Mouse (Mus musculus) fibroblast of lung, adult 2 months (primary cell): Measurements from ENCODE around the gene Arfgef2.

Experiments
- DNase-seq: peaks from one replicate; pipeline ENCODE4 v3.0.0-alpha.2; 2011; ENCODE audit warnings: low read depth

The Arfgef2 gene

GRCm38 (mm10) chr2:166805250-166806172 is at the start of gene Arfgef2:
Gene Arfgef2 (plus strand): TSS chr2:166805588.
- DNase-seq: peak; percentile 59

- no peak for DNase-seq
These were observed 47.4 kb upstream of the Arfgef2 start for GRCm38 (mm10) chr2:166757969-166758368.

- no peak for DNase-seq
These were observed 41.3 kb upstream of the Arfgef2 start for GRCm38 (mm10) chr2:166764051-166764450.

DNA sequence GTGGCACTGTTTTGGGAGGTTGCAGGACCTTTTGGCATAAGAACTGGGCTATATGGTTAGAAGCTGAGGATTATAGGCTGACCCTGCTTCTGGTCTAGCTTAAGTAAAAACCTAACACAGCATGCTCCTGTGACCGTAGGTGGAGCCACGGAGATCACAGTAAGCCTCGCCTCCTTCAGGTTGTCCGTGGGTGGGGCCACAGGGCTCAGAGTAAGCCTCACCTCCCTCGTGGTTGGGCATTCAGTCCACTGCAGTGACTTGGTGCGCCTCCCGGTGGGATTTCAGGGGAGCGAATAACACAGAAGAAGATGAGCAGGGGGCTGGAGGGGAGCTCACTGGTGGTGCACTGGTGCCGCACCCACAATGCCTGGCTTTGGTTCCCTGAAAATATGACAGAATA is 37.8 kb upstream of the Arfgef2 start:
- DNase-seq: no peak

DNA sequence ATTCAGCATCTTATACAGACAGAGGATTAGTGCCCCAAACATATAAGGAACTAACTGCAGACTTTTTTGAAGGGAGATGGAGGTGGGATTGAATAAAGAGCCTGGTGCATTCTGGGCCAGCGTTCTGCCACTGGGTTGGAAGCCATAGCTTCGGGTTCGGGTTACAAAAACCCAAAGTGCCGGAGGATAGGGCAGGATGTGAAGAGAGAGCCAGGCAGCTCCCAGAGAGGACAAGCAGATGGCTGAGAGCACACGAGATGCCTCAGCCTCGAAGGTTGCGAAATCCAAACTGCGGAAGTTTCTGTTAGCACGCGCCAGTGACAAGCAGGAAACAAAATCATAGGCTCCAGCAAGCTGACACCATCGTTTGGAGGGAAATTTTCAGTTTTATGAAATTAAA is 34.0 kb upstream of the Arfgef2 start:
- no peak for DNase-seq

DNA sequence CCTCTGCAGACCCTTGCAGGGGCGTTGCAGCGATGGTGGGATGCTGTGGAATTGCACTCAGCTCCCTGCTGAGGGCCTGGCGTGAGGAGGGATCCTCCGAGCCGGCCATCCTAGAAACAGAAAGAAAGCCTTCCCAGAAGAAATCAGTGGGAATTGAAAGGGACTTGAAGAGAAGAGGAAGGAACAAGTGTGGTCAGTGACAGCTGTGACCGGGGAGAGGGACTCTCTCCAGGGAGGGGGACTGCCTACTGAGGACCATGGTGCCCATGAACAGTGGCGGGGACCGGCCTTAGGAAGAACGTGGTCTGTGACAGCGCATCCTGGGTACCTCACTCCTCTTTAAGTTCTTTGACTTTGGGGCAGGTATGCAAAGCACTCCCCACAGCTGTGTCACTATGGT is 31.8 kb upstream of the Arfgef2 start:
- DNase-seq: no peak

DNA sequence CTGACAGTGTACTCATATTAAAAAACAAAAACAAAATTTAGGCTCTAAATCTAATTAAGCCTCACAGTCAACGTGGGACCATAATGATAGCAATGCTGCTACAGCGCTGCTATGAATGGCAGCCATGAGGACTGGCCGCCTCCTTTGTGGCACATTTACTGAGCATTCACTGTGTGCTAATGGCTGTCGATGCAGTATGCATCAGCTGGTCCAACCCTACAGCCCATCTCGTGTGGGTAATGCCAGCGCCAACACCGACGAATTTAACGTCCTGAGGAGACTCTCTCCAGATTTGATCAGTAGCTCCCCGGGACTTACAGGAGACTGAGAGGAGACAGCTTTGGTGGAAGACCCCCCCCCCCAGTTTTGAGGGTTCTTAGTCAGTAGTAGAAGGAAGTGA is 31.1 kb upstream of the Arfgef2 start:
- DNase-seq: no peak

GRCm38 (mm10) chr2:166775357-166775893 is 30.0 kb upstream of the Arfgef2 start:
- DNase-seq: no peak

DNA sequence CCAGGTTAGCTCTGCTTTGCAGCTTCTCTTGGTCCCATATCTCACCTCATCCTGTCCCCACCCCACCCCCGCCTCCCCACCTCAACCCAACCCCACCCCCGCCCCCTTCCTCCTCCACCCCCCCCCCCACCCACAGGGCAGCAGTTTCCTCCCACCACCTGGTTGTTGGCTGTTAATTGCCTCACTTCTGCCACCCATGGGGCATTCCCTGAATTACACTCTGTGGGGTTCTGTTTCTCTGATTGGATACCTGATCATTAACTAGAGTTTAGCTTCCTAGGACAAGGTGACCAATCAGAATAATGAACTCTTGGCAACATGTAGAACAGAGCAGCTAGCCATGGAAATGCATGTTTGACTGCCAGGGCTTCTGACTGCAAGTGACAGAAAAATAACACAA is 29.1 kb upstream of the Arfgef2 start:
- DNase-seq: no peak

GRCm38 (mm10) chr2:166779956-166780355 is 25.4 kb upstream of the Arfgef2 start:
- no peak for DNase-seq

GRCm38 (mm10) chr2:166780980-166781578 is 24.3 kb upstream of the Arfgef2 start:
- DNase-seq: no peak

DNA sequence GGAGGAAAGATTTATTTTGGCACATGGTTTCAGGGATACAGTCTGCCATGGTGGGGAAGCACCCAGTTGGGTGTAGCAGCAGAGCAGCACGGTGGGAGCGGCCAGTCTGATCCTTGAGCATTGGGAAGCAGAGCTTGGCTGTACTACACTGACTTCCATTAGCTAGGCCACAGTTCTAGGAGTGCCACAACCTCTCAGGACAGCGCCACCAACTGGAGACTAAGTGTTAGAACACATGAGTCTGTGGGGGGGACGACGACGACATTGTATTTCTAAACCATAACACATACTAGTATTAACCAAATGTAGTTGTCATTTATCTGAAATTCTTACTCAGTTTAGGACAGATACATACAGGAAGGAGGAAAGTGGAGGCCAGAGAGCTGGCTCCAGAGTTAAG is 21.0 kb upstream of the Arfgef2 start:
- DNase-seq: no peak

- peak; percentile 71 for DNase-seq
These were observed 18.9 kb upstream of the Arfgef2 start for GRCm38 (mm10) chr2:166786353-166787004.

DNA sequence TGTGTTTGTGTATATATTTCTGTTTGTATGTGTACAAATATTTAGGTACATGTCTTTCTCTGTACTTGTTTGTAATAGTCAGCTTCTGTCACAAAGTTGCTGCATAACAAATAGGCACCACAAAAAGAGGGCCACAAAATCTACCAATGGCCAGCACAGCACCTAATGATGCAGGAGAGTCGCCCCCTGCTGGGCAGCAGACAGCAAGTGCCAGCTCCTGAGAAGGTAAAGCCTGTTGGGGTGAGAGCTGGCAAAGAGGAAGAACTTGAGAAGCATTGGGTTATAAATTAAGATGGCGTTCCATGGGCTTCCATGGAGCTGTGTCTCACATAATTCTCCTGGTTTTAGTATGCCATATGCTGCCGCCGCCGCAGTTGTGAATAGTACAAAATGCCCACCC is 13.7 kb upstream of the Arfgef2 start:
- DNase-seq: no peak

- DNase-seq: no peak
These were observed 13.0 kb upstream of the Arfgef2 start, which contains the start of gene Trp53rkb for GRCm38 (mm10) chr2:166792355-166792754. Gene Trp53rkb (plus strand): TSS chr2:166792531.

DNA sequence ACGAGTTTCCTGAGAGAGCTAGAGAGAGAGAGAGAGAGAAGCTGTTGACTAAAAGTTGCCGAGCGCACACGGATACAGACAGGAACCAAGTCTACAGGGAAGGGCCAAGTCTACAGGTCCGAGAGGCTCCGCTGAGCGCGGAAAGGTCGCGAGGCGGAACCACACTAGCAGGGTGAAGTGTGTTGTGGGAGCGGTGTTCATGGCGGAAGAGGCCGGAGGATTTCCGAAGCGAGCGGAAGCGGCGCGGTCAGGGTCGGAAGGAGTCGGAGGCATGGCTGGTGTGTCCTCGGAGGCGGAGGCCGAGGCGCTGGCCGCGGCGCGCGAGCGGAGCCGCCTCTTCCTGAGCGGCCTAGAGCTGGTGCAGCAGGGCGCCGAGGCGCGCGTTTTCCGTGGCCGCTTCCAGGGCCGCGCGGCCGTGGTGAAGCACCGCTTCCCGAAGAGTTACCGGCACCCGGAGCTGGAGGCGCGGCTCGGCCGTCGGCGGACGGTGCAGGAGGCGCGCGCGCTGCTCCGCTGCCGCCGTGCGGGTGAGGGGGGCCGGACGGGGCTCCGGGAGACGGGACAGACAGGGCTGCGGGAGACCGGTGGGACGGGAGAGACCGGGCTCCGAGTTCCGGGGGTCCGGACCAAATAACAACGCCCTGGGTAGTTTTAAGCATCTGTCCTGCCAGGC is 11.7 kb upstream of the Arfgef2 start:
- DNase-seq: peak; percentile 41

GRCm38 (mm10) chr2:166799615-166800472 is 5.5 kb upstream of the Arfgef2 start:
- no peak for DNase-seq

DNA sequence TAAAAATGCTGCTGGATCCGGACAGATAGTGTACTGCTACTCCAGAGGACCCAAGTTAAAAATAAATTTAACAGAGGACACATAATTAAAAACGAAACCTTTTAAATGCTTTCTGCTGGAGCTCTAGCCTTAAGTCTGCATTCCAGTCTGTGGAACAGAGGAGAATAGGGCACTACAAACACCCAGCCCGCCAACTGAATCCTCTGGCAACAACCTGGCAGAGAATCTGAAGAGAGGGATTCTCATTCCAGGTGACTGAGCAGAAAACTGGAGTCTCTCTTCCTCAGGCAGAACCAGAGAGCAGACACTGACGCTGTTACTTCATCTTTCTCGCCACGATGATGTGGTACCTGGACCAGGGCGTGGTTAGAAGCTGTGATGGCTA is 4.9 kb upstream of the Arfgef2 start:
- DNase-seq: no peak

DNA sequence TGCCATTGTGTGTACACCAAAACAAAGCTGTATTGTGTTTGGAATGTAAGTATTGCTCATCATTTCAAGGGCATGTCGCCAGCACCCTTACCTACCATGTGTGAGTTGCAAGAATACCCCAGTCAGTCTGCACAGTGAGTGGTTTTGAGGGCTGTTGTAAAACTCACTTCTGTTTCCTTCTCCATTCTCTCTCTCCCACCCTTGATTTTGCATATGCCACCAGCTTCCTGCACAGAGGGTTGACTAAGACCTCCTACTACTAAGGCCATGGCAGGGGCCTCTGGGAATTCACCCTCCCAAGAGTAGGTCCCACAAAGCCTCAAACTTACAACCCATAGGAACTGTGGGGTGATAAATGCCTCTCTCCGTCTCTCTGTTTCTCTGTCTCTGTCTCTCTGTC is 4.0 kb upstream of the Arfgef2 start:
- DNase-seq: no peak

GRCm38 (mm10) chr2:166803298-166803697 is 2.1 kb upstream of the Arfgef2 start:
- no peak for DNase-seq

GRCm38 (mm10) chr2:166806173-166806705 is 851 bp downstream of the Arfgef2 start:
- no peak for DNase-seq
